Mouse (Mus musculus) layer of hippocampus, postnatal 36 days (tissue): ENCODE data around the gene Jagn1. TPM values are rescaled to one million over a fixed set of nuclear protein-coding genes. Genes with fewer than 3 reads are reported as not detected.

Source experiments
- DNase-seq, 2 experiments: peaks; one replicate each; pipeline ENCODE4 v3.0.0; 2022
- total RNA-seq, 2 experiments: library from RNA; stranded (reverse); gene quantifications; 2 replicates each; pipeline ENCODE4 v1.2.3; 2021

Jagn1 gene
- total RNA-seq: 10 to 100 TPM; 43.4 to 50.6 TPM

DNA sequence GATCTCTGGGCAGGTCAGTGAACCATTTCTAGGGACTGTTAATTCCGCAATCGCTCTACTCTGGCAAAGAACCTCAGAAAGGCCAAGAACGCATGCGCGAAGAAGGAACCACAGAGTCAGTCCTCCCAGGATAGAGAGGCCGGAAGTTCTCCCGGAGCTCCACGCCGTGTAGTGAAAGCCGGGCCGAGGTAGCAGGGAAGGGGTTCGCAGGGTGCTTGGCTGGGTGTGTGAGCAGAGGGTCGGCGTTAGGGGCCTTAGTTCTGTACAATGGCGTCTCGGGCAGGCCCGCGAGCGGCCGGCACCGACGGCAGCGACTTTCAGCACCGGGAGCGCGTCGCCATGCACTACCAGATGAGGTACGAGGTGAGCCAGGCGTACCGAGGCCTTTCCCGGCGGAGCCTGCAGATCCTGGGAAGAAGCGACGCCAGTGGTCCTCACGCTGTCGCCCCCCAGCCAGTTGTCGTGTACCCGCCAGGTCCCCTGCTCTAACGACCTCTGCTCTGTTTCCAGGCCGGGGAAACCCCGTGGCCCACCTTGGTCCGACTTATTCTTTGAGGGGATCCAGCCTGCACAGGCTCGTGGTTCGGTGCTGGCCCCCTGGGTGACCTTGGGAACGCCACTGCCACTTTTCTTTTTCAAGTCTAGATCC is at the start of gene Jagn1:
Gene Jagn1 (plus strand): TSS at position 128 of the 649 bp plus-strand sequence.
- peak; percentile 89 to 94 for DNase-seq

DNA sequence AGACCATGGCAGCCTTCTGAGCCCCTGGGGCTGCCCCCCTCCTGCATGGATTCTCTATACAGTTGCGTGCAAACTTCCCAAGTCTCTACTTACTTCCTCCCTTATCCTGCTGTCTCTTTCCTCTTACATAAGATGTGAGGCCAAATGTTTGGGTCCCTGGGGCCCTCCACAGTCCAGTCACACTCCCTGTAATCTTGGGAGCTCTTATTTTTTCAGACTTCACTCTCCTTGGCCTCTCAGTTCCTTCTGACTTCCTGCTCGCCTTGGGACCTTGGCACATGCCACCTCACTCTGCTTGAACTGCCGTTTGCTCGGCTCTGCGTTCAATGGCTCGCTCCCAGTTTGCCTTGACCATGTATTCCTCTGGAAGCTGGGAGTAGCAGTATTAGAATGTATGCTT is 48.4 kb upstream of the Jagn1 start:
- DNase-seq: no peak

DNA sequence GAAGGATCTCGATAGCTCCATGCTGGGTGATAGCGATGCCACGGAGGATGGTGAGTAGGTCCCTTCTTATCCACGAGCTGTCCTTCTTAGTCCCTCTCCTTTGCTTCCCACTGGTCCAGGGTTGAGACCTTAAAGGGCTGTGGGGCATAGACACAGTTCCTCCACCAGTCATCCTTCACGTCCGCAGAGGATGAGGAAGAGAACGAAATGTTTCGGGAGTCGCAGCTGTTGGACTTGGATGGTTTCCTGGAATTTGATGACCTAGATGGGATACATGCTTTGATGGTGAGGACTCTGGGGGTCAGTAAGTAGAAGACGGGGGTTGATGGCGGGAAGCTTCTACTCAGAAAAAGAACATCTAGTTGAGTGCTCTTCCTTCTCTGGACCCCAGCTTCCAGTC is 47.6 kb upstream of the Jagn1 start:
- no peak for DNase-seq

DNA sequence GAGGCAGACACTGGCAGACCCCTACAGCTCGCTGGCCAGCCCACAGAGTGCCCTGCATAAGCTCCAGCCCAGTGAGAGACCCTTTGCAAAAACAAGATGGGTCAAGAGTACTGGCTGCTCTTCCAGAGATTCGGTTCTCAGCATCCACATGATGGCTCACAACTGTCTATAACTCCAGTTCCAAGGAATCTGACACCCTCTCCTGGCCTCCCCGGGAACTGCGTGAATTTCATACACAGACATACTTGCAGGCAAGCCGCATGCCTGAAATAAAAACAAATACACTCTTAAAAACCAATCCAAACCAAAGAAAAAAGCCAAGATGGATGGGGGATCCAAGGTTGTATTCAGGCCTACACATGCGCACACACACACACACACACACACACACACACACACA is 46.9 kb upstream of the Jagn1 start:
- no peak for DNase-seq

DNA sequence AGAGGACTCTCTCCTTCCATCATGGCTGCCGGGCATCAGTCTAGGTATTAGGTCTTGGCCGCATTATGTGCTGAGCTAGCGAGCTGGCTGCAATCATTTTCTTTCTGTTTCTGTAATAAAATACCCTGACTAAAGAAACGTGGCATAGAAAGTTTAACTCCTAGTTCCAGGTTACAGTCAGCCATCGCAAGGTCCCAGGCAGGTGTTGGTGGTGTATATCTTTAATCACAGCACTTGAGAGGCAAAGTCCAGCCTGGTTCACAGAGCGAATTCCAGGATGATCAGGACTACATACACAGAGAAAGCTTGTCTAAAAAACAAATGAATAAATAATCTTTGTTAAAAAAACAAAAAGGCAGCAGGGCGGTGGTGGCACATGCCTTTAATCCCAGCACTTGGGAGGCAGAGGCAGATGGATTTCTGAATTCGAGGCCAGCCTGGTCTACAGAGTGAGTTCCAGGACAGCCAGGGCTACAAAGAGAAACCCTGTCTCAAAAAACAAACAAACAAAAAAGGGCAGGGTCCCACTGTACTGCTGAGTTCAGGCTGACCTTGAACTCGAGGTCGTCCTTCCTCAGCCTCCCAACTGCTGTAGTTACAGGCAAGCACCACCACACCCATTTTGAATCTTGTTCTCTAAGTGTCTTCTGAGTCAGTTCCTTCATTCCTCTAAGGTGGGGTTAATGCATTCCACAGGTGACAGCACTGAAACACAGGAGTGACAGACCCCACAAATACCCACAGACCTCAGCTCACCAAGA is 45.9 kb upstream of the Jagn1 start:
- no peak for DNase-seq

DNA sequence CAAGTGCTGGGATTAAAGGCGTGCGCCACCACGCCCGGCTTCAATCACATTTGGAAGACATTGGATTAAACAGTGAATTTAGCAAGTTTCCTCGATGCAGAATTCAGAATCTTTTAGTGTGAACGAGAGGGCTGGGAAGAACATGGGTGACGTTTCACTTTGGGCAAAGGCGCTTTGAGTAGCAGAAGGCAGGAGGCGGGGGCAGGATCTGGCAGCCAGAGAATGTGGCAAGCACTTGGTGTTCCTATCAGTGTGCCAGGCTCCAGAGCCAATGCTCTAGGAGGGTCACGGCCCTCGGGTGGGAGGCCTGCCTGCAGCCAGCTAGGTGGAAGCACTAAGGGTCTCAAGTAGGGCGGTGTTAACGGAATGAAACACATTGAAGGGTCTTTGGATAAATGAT is 40.3 kb upstream of the Jagn1 start:
- peak; percentile 64 to 75 for DNase-seq

DNA sequence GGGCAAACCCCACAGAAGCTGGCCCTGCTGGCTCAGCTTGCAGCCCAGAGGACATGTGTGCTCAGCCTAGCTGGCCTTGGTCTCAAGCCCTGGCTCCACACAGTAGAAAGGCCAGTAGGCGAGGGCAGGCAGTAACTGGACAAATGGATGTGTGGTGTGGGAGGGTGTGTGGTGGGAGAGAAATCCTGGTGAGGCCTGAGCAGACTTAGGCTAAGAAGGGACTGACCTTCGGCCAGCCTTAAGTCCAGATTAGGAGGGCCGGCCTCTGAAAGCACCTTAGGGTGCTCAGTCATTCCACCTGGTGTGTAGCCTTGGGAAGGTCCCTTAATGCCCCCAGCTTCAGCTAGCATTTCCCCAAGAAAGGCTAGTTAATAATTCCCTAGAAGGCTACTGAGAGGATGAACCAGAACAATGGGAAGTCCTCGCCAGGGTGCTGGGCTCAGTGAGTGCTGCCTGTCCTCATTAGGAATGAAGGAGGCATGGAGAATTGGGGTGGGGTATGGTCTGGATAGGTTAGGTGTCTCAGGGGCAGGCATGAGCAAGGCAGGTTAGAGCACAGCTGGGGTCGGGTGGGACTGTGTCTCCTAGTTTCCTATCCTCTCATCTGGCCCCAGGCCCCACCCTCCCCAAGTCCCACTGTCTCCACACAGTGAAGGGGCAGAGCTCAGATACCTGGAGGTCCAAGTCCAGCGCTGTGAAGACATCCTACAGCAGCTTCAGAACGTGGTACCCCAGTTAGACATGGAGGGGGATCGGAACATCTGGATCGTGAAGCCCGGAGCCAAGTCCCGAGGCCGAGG is 37.5 kb upstream of the Jagn1 start:
- no peak for DNase-seq

DNA sequence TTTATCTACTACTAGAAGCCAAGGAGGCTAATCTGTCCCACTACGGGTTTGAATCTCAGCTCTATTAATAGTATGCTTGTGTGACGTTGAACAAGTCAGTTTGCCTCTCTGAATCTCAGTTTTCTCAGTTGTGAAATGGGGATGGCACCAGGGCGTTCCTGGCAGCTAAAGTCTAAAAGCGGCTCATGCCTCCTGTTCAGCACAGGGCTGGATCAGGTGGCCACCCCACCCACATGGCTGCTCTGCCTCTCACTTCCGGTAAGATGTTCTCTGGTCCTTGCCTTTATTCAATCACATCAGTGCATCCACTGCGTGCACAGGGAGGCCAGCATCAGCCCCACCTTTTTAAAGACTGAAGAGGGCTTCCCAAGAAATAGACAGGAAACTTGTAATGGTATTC is 36.9 kb upstream of the Jagn1 start:
- DNase-seq: peak in 1 of 2 experiments; percentile 56

DNA sequence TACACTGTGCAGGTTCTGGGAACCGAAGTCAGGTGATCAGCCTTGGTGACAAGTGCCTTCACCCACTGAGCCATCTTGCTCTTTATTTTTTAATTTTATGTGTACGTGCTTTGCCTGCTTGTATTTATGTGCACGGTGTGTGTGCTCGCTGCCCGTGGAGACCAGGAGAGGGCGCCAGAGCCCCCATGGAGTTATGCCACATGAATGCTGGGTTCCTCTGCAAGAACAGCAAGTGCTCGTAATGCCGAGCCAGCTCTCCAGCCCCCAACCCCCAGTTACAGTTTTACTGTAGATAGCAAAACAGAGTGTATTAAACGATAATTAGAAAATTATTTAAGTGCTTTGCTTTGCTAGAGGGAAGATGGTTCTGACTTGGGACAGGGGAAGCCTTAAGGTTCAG is 35.7 kb upstream of the Jagn1 start:
- no peak for DNase-seq

DNA sequence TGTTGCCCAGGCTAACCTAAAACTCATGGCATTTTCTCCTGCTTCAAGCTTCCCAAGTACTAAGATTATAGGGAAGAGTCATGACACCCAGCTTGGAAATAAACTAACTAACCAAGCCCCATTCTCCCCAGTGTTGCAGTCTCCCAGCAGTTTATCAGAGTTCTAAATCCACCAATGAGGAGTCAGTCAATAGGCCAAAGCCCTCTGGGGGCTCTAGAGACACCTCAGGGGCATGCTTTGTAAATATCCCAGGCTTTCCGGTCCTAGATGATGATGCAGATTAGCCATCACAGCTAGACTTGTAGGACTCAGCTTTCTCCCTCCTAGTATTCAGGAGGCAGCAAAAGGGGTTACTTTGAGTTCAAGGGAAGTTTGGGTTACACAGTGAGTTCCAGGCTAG is 32.4 kb upstream of the Jagn1 start:
- no peak for DNase-seq

DNA sequence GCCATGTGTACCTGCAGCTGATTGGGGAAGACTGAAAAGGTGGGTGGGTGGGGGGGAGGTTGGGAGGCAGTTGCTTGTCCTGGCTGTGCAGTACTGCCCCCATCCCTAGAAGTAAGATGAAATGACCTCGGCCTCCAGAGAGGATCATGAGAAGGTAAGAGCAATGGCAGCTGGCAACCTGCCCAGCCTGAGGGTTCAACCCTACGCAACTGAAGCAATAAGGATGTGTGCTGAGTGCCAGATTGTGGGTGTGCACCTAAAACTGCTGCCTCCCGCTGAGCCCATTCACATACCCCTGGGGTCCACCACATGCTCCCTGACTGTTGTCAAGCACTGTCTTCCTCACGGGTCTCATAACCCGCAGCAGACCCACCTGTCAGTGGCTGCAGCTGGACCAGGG is 26.0 kb upstream of the Jagn1 start:
- DNase-seq: no peak

DNA sequence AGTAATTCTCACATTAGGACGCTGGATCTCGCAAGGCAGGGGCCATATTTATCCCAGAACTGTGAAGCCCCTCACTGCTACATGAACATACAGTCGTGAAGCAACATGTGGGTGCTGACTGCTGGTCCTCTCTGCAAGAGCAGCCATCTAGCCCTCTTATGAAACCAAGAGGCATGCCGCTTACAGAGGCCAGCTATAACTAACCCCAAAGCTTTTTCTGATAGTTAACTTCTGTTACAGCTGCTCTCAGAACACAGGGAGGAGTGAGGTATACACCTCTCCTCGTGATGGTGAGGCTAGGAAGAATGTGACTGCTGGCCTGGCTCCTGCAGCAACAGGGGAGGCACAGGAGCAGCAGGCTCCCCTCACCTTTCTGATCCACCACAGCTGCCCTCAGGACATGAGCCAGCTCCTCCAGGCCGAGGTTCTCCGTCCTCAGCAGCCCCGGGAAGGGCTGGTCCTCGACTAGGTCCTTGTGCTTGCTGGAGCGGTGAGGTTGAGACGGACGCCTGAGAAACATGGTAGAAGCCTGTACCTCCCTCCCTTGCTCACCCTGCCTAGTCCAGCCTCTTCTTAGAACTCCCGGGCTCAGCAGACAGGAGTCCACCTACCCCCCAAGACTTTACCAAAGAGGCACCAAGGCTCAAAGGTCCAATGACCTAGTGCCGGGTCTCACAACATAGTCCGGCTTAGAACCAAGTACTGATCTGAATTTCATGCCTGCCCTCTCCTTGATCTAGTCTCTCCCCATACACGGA is 23.7 kb upstream of the Jagn1 start:
- DNase-seq: no peak

DNA sequence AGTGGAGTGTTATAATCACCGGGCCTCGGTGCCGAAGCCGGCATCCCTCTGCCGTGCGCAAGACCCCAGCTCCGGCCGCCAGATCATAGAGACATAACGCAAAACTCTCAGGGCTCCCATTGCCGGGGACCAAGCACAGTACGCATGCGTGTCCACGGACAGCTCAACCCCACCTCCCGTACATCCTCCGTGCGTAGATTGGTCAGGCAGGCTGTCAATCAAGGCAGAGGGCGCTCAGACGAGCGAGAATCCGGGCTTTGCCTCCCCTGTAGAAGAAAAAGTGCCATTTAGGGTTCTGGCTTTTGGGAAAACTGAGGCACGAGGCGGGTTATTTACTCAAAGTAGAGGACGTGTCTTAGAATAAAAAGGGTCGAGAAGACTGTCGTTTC is 23.2 kb upstream of the Jagn1 start, which contains the start of gene Rpusd3:
Gene Rpusd3 (minus strand): TSS at position 142 of the 389 bp plus-strand sequence.
- peak; percentile 97 to 98 for DNase-seq

DNA sequence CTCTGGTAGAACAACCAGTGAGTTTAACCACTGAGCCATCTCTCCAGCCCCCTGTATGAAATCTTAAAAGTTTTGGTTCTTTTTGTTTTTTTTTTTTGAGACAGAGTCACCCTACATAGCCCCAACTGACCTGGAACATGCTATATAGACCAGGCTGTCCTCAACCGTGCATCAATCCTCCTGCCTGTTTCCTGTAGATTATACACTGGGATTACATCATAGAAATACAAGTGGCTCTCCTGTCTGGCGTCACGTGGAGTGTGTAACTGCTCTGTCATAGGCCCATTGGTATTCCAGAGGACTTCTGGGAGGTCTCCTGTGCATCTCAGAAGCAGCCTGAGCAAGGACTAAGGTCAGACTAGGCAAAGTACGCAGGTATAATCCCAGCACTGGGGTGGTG is 19.4 kb upstream of the Jagn1 start:
- DNase-seq: no peak

DNA sequence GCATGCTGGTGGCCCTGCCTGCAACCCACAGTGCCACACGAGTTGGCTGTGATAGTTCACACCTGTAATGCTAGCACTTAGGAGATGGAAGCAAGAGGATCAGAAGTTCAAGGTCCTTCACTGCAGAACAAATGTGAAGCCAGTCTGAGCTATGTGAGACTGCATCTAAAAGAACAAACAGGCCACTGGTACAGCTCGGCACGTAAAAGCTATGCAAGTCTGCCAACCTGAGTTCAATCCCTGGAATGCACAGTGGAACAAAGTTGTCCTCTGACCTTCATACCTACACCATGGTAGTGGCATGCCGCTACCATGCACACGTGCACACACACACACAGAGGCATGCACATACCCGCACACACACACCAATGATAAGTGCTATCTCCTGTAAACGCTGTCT is 18.2 kb upstream of the Jagn1 start:
- DNase-seq: no peak

DNA sequence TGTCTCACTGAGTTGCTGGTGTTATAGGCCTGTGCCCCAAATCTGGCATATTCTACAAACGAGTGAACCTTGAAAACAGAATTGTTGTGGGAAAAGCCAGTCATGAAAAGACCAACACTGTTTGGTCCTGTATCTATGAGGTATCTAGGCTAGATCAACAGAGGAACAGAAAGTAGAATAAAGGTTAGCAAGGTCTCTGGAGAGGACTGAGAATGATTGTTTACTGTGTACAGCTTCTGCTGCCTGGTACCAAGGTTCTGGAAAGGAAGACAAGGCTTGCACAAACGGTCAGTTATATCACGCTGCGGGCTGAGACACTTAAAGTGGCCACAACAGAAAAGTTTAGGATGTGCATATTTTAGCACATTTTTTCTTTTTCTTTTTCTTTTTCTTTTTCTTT is 15.7 kb upstream of the Jagn1 start:
- no peak for DNase-seq

DNA sequence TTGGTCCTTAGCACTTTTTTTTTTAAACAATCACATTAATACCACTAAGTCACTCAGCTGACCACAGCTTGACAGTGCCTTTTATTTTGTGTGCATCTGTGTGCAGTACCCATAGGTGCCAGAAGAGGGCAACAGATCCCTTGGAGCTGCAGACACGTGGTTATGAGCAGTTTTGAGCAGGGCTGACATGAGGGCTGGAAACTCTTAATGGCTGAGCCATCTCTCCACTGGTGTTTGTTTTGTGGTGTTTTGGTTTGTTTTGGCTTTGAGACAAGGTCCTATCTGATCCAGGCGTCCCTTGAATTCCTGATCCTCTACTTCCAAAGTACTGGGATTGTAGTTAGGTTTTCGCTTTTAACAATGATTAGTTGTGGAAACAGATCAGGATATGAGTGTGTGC is 15.0 kb upstream of the Jagn1 start:
- no peak for DNase-seq

DNA sequence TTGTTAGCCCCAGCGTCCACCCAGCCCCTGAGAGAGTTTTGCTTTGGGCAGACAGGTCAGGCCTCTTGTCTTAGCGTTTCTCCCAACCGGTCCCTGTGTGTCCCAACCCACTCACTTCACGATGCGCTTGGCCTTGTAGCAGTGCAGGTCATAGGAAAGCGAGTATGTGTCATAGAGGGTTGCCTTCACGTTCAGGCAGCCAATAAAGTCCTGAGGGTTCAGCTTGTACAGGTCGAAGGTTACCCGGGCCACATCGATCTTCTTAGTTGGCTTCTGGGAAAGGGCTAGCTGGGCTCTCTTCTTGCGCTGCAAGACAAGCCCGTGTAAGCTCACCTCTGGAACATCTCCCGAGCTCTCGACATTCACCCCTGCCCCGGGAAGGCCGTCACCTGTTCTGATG is 14.4 kb upstream of the Jagn1 start:
- DNase-seq: no peak

DNA sequence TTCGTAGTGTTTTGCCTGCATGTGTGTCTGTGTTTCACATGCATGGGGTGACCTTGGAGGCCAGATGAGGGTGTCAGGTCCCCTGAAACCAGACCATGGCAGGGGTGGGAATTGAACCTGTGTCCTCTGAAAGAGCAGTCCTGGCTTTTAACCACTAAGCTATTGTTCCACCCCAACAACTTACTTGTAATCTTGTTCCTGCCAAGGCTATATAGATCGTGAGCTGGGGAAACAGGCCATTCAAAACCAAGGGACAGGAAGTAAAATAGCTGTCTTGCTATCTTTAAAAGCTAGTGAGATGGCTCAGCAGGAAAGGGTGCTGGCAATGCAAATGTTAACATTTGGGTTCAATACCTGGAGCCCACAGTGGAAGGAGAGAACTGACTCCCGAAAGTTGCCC is 12.4 kb upstream of the Jagn1 start:
- no peak for DNase-seq

DNA sequence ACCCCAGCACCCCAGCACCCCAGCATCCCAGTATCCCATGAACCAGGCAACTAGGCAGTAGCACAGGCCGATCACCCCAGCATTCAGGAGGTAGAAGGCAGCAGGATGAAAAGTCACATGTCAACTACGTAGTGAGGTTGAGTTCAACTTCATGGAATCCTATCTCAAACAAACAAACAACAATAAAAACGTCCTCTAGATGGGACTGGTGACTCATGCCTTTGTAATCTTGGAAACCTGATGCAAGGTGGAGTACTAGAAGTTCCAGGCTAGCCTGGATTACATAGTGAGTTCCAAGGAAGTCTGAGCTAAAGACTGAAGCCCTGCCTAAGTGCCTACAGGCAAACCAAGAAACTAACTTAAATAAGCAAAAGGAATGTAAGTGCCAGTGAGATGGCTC is 11.5 kb upstream of the Jagn1 start:
- DNase-seq: no peak

DNA sequence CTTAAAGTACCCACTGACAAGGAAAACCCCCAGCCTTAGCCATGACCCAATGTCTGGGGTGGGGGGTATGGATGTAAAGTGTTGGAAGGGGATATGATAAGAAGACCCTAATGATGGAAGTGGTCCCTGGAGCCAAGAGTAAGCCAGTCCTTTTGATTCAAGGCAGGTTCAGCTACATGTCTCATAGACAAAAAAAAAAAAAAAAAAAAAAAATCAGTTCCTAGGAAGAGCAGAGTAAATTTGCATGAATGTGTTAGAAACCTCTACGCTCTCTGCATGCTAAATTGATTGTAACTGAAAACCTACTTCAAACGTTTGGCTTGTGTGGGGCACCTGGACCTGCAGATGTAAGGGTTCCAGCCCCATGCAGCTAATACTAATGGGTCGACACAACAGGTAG is 10.6 kb upstream of the Jagn1 start:
- DNase-seq: no peak

DNA sequence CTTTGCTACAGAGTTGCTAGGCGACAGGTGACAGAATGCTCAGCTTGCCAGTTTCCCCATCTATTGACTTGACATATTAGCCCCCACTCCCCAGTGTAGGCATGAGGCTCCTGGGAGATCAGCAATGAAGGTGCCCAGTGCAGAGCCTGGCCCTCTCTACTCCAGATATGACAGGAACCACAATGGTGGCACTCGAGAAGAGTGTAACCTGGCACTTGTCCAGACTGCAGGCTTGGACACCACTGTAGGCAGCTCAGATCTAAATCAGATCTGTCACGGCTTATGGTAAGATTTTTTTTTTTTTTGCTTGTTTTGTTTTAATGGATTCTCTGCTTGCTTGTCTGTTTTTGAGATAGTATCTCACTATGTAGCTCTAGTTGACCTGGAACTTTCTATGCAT is 8.7 kb upstream of the Jagn1 start:
- no peak for DNase-seq

DNA sequence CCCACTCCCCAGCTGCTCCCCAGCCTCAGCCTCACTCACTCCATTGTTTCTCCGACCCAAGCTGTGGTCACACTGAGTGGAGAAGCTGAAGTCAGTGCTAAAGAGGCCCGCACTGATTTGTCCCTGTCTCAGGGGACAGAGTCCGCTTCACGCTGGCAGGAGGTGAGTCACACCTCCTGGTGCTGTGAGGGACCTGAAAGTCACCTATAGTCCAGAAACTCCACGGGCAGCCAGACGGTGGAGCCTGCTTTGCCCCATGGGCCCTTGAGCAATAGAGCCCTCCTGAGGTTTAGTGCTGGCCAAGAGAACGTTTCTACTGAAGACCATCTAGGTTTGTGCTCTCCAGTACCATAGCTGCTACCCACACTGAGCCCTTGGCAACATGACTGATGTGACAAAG is 7.7 kb upstream of the Jagn1 start:
- no peak for DNase-seq
